Mouse (Mus musculus) CH12.LX (cell line): ENCODE results near the gene Pcdh9. TPM values are rescaled to one million over a fixed set of nuclear protein-coding genes. Genes with fewer than 3 reads are reported as not detected.

Experiments
- DNase-seq: peaks from one replicate; pipeline ENCODE4 v3.0.0-alpha.2; 2013; ENCODE audit errors: extremely low read depth
- H3K27ac ChIP-seq: 2 replicates; pipeline ENCODE4 v1.5.1; 2012; ENCODE audit warnings: low read depth, mild to moderate bottlenecking, control low read depth, moderate library complexity; ENCODE audit not compliant: insufficient read depth
- H3K27me3 ChIP-seq: replicated peaks from 2 replicates; pipeline ENCODE3; 2012; ENCODE audit warnings: inconsistent platforms
- H3K36me3 ChIP-seq, 2 experiments: replicated peaks in 1 of 2; 2 replicates each; pipeline versions ENCODE3 to v1.6.1; 2012; ENCODE audit warnings: inconsistent platforms in 1 of 2, low read length in 1 of 2, mild to moderate bottlenecking in 1 of 2, mixed read lengths in 1 of 2, moderate library complexity in 1 of 2; ENCODE audit not compliant: control insufficient read depth in 1 of 2, insufficient read depth in 1 of 2
- H3K4me1 ChIP-seq, 2 experiments: 2 replicates each; pipeline ENCODE4 v1.6.1; 2012; ENCODE audit warnings: inconsistent platforms in 1 of 2, moderate library complexity in 1 of 2; ENCODE audit not compliant: insufficient read depth in 2 of 2, control insufficient read depth in 1 of 2
- H3K4me2 ChIP-seq: 2 replicates; pipeline ENCODE4 v1.6.1; 2012; ENCODE audit warnings: low read depth, mild to moderate bottlenecking, control low read depth; ENCODE audit not compliant: poor library complexity, insufficient read depth, severe bottlenecking
- H3K4me3 ChIP-seq, 3 experiments: fragments of 150-350 bp in 1 of 3; sonication (generic) in 1 of 3; replicated peaks in 1 of 3; 2 replicates each; pipeline versions ENCODE3 to v1.5.1; 2011 to 2012; ENCODE audit warnings: low read depth in 2 of 3, low read length in 2 of 3, mild to moderate bottlenecking in 2 of 3, moderate library complexity in 2 of 3, control low read depth in 1 of 3, improper control_type of control experiment in 1 of 3, inconsistent platforms in 1 of 3, mixed read lengths in 1 of 3; ENCODE audit not compliant: poor library complexity in 1 of 3
- H3K79me2 ChIP-seq: replicated peaks from 2 replicates; pipeline ENCODE4 v1.6.1; 2012; ENCODE audit warnings: mild to moderate bottlenecking, moderate library complexity; ENCODE audit not compliant: control insufficient read depth, poor library complexity, insufficient read depth, severe bottlenecking; ENCODE audit errors: extremely low read depth
- H3K9ac ChIP-seq: 2 replicates; pipeline ENCODE4 v1.6.1; 2012; ENCODE audit warnings: low read depth, mild to moderate bottlenecking, control low read depth, moderate library complexity; ENCODE audit not compliant: insufficient read depth
- H3K9me3 ChIP-seq: replicated peaks from 2 replicates; pipeline ENCODE3; 2012; ENCODE audit warnings: low read length, inconsistent platforms, mixed read lengths
- CHD2 ChIP-seq: IDR thresholded peaks from 2 replicates; pipeline ENCODE4 v1.6.1; 2011; ENCODE audit warnings: low read length, improper control_type of control experiment
- CTCF ChIP-seq, 2 experiments: IDR thresholded peaks in 1 of 2; conservative IDR thresholded peaks in 1 of 2; 2 replicates each; pipeline ENCODE4 v1.5.1; 2011 to 2012; ENCODE audit warnings: low read depth in 2 of 2, low read length in 2 of 2, improper control_type of control experiment in 1 of 2, inconsistent platforms in 1 of 2, mild to moderate bottlenecking in 1 of 2, moderate library complexity in 1 of 2
- E2F4 ChIP-seq: IDR thresholded peaks from 2 replicates; pipeline ENCODE4 v1.6.1; 2011; ENCODE audit warnings: low read depth, low read length, improper control_type of control experiment; ENCODE audit not compliant: insufficient replicate concordance
- EP300 ChIP-seq: IDR thresholded peaks from 2 replicates; pipeline ENCODE4 v1.6.1; 2011; ENCODE audit warnings: low read length, improper control_type of control experiment
- JUND ChIP-seq: conservative IDR thresholded peaks from 2 replicates; pipeline ENCODE4 v1.6.1; 2011; ENCODE audit warnings: low read depth, low read length, improper control_type of control experiment
- MAFK ChIP-seq: IDR thresholded peaks from 2 replicates; pipeline ENCODE4 v1.6.1; 2011; ENCODE audit warnings: low read length, improper control_type of control experiment; ENCODE audit not compliant: insufficient replicate concordance
- MXI1 ChIP-seq: IDR thresholded peaks from 2 replicates; pipeline ENCODE4 v1.6.1; 2011; ENCODE audit warnings: mild to moderate bottlenecking, low read depth, low read length, improper control_type of control experiment
- NELFE ChIP-seq: IDR thresholded peaks from 2 replicates; pipeline ENCODE4 v1.6.1; 2011; ENCODE audit warnings: low read depth, low read length, improper control_type of control experiment
- NRF1 ChIP-seq: IDR thresholded peaks from 2 replicates; pipeline ENCODE4 v1.6.1; 2014; ENCODE audit warnings: low read depth, mild to moderate bottlenecking, inconsistent platforms, low read length, improper control_type of control experiment, moderate library complexity
- PAX5 ChIP-seq: IDR thresholded peaks from 2 replicates; pipeline ENCODE4 v1.6.1; 2012; ENCODE audit warnings: low read length, inconsistent platforms, mixed read lengths
- POLR2AphosphoS2 ChIP-seq: IDR thresholded peaks from 2 replicates; pipeline ENCODE4 v1.6.1; 2011; ENCODE audit warnings: low read depth, low read length, improper control_type of control experiment
- RAD21 ChIP-seq: IDR thresholded peaks from 2 replicates; pipeline ENCODE4 v1.6.1; 2011; ENCODE audit warnings: low read depth, mild to moderate bottlenecking, low read length, improper control_type of control experiment, moderate library complexity
- RCOR1 ChIP-seq: conservative IDR thresholded peaks from 2 replicates; pipeline ENCODE4 v1.6.1; 2012; ENCODE audit warnings: low read depth, mild to moderate bottlenecking, inconsistent platforms, low read length, improper control_type of control experiment
- TBP ChIP-seq: conservative IDR thresholded peaks from 2 replicates; pipeline ENCODE4 v1.6.1; 2011; ENCODE audit warnings: low read depth, low read length, improper control_type of control experiment
- TCF12 ChIP-seq: IDR thresholded peaks from 2 replicates; pipeline ENCODE4 v1.6.1; 2014; ENCODE audit warnings: low read depth, mild to moderate bottlenecking, inconsistent platforms, low read length, improper control_type of control experiment
- USF2 ChIP-seq: conservative IDR thresholded peaks from 2 replicates; pipeline ENCODE4 v1.6.1; 2011; ENCODE audit warnings: low read depth, low read length, improper control_type of control experiment
- ZKSCAN1 ChIP-seq: IDR thresholded peaks from 2 replicates; pipeline ENCODE4 v1.6.1; 2012; ENCODE audit warnings: low read depth, inconsistent platforms, low read length, improper control_type of control experiment, borderline replicate concordance
- dilution Hi-C: fragments of 300-500 bp; cut with MboI; formaldehyde crosslinking; loops from 2 replicates; pipeline ENCODE4 v1.14.3; 2020; ENCODE audit warnings: low sequenced_read_pairs; ENCODE audit not compliant: extremely low pct_unique_long_range_greater_than_20kb, extremely low pct_ligation_motif_present
- in situ Hi-C: fragments of 300-500 bp; cut with MboI; formaldehyde crosslinking; loops from 3 replicates; pipeline ENCODE4 v1.14.3; 2019; ENCODE audit warnings: low sequenced_read_pairs, low pct_ligation_motif_present, low pct_unique_long_range_greater_than_20kb, mixed read lengths
- polyA plus RNA-seq: library from polyadenylated mRNA; unstranded; fragments of >175 nt; gene quantifications from 2 replicates; pipeline ENCODE4 v1.2.1, GENCODE M21; 2012; ENCODE audit warnings: low read depth; ENCODE audit not compliant: insufficient read length
- total RNA-seq, 2 experiments: library from RNA; depleted of rRNA; stranded (reverse); fragments of 300-350 nt in 1 of 2; fragments of >200 nt in 1 of 2; gene quantifications; 2 replicates each; pipeline ENCODE4 v1.2.3; 2012 to 2014

Gene Pcdh9
- total and polyA plus RNA-seq, 3 experiments, result not detected

- H3K4me1 ChIP-seq, result no peaks in the 10 kb centered on the region
- H3K36me3 ChIP-seq, result no peaks in the 10 kb centered on the region
- no peak for DNase-seq
- H3K9me3 ChIP-seq, result peaks cover 22% of the 10 kb centered on the region
- peak; percentile 28 for TF ChIP-seq RAD21
- no peak for TF ChIP-seq PAX5
- TF ChIP-seq RCOR1, result no peak
- no peak for TF ChIP-seq EP300
- TF ChIP-seq TBP, result no peak
- peak in 1 of 2 experiments; percentile 43; a peak in 2 of 4 replicates for TF ChIP-seq CTCF (conservative IDR thresholded peaks at IDR 0.05 in 1 of 2, IDR thresholded peaks at IDR 0.05 in 1 of 2; ENCODE audit: low read depth in 2 of 2, low read length in 2 of 2)
- TF ChIP-seq NELFE, result no peak
- no peak for TF ChIP-seq JUND
- TF ChIP-seq CHD2, result no peak
- TF ChIP-seq MAFK, result no peak
- H3K4me2 ChIP-seq, result no peak overlapping the region
- in situ Hi-C loops (no loop called here), dilution Hi-C loops (no loop called here)
- no peaks in the 10 kb centered on the region for H3K79me2 ChIP-seq
- H3K4me3 ChIP-seq, result no peak overlapping the region
- H3K9ac ChIP-seq, result no peak overlapping the region
- H3K27ac ChIP-seq, result no peak overlapping the region
- no peaks in the 10 kb centered on the region for H3K27me3 ChIP-seq
These were observed 509.3 kb downstream of the Pcdh9 start for GRCm38 (mm10) chr14:93381163-93381562.

GRCm38 (mm10) chr14:93380757-93381156 is 509.7 kb downstream of the Pcdh9 start:
- dilution Hi-C loops, result no loop called here
- TF ChIP-seq POLR2AphosphoS2 (no peak), E2F4 (no peak), EP300 (no peak), USF2 (no peak), CHD2 (no peak), TCF12 (no peak), ZKSCAN1 (no peak), MXI1 (no peak), NRF1 (no peak)
- H3K36me3 ChIP-seq, result no peaks in the 10 kb centered on the region

More at GRCm38 (mm10) chr14:93380757-93381156, 509.7 kb downstream of the Pcdh9 start:
- no peaks in the 10 kb centered on the region for H3K4me1 ChIP-seq
- H3K4me2 ChIP-seq, result no peak overlapping the region
- no peak overlapping the region for H3K27ac ChIP-seq
- no peaks in the 10 kb centered on the region for H3K27me3 ChIP-seq
- DNase-seq, result no peak
- no peak overlapping the region for H3K9ac ChIP-seq
- H3K9me3 ChIP-seq, result peaks cover 25% of the 10 kb centered on the region
- H3K79me2 ChIP-seq, result no peaks in the 10 kb centered on the region
- in situ Hi-C loops, result no loop called here
- H3K4me3 ChIP-seq, result no peak overlapping the region
